Mouse (Mus musculus) left cerebral cortex, adult 2 months (tissue): Measurements from ENCODE around the gene Neurl4. TPM values are rescaled to one million over a fixed set of nuclear protein-coding genes. Genes with fewer than 3 reads are reported as not detected.

Source experiments
- DNase-seq, 2 experiments: peaks; one replicate each; pipeline ENCODE4 v3.0.0; 2021 to 2022; ENCODE audit warnings: low spot score in 2 of 2, mixed read lengths in 1 of 2; ENCODE audit errors: extremely low spot score in 1 of 2
- H3K27ac ChIP-seq: fragments of 200-600 bp; 2 replicates; pipeline ENCODE4 v1.8.1; 2022
- H3K4me3 ChIP-seq: fragments of 200-600 bp; 2 replicates; pipeline ENCODE4 v1.8.1; 2022
- CTCF ChIP-seq: fragments of 200-600 bp; IDR thresholded peaks from 2 replicates; pipeline ENCODE4 v1.8.1; 2022; ENCODE audit warnings: antibody characterized with exemption, mild to moderate bottlenecking, moderate library complexity
- intact Hi-C: fragments of 180-260 bp; cut with DNase I; formaldehyde crosslinking; loops from one replicate; pipeline ENCODE4 v1.15.1; 2025
- total RNA-seq, 2 experiments: library from RNA; stranded (reverse); gene quantifications; 2 replicates each; pipeline ENCODE4 v1.2.3; 2021

Gene Neurl4
- total RNA-seq, 2 experiments from 2014 or later: 121 to 124 TPM

DNA sequence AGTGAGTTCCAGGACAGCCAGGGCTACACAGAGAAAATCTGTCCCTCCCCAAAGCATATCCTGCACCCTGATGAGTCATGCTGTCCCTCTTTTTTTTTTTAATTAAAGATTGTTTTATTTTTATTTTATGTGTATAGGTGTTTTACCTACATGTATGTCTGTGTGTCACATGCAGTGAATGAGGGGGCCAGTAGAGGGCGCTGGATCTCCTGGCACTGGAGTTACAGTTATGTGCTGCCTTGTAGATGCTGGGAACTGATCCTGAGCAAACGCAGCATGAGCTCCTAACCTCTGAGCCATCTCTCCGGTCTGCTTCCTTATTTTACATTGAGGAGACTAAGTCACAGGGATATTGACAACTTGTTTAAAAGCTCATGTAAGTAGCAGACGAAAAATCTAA lies 17.8 kb upstream of the Neurl4 start:
- DNase-seq: no peak
- no peak overlapping the region for H3K4me3 ChIP-seq
- H3K27ac ChIP-seq: no peak overlapping the region
- TF ChIP-seq CTCF: peak; percentile 51
- intact Hi-C loops: no loop called here

DNA sequence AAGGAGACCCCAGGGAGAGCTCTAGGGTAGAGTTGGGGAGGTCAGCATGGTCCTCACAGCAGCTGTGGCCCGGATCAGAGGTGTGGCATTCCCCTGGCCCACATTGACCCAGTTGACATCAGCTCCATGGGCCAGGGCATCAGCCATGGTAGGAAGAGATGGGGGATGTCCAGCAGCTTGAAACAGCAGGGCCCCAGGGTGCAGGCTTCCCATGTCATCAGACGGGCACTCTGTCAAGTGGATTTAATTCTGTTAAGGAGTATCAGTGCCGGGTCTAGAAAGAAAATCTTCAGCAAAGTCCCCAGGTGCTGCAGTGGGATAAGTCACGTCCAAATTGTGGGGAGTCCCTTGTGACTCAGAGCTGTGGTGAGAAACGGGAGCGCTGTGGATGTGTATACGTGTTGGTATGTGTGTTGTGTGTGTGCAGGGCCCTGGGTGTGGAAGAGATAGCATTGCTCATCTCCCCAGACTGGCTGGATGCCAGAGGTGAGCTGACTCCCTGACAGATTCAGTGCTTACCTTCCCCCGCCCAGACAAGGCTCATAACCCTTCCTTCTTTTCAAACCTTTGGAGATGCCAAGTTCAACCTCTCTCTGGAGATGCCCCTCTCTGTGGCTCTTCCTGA lies 17.2 kb upstream of the Neurl4 start:
- Histone ChIP-seq H3K4me3 (no peak overlapping the region), H3K27ac (no peak overlapping the region)
- no peak for DNase-seq
- no peak for TF ChIP-seq CTCF
- intact Hi-C loops: no loop called here

DNA sequence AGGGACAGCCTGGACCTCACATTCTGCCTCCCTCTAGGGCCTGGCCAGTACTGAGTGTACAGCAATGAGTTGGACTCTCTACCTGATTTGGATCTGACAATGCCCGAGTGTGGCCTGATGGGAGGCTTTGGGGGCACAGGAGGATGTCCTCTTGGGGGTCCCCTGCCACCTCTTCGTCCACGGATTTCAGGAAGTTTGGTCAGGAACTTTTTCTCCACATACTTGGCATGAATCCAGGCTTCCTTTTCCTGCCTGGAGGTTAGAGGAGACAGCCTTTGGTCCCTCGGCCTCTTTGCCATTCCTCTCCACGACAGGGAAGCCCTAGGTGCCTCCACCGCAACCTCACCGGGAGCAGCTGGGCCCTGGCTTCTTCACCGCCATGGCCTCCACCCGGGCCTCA lies 16.6 kb upstream of the Neurl4 start:
- DNase-seq: no peak
- TF ChIP-seq CTCF: no peak
- intact Hi-C loops: no loop called here

DNA sequence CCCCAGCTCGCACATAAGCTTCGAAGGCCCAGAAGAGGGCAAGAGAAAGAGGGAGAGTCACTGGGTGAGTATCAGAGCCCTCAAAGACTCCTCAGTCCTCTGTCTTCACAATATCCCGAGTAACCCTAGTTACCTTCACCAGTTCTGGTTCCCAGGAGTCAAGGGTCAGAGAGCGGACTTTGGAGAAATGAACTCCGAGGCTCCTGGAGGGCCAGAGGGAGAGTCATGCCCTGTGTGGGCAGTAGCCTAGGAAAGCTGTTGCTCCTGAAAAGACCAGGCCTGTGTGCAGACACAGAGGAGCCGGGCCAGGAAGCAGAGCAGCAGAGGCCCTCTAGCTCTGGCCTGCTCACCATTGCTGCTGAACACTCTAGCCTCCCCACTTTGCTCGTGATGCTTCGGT lies 16.2 kb upstream of the Neurl4 start:
- TF ChIP-seq CTCF: no peak
- Histone ChIP-seq H3K4me3 (no peak overlapping the region), H3K27ac (no peak overlapping the region)
- intact Hi-C loops: no loop called here
- no peak for DNase-seq

More for the DNA sequence above, 16.6 kb upstream of the Neurl4 start:
- Histone ChIP-seq H3K27ac (no peak overlapping the region), H3K4me3 (no peak overlapping the region)

DNA sequence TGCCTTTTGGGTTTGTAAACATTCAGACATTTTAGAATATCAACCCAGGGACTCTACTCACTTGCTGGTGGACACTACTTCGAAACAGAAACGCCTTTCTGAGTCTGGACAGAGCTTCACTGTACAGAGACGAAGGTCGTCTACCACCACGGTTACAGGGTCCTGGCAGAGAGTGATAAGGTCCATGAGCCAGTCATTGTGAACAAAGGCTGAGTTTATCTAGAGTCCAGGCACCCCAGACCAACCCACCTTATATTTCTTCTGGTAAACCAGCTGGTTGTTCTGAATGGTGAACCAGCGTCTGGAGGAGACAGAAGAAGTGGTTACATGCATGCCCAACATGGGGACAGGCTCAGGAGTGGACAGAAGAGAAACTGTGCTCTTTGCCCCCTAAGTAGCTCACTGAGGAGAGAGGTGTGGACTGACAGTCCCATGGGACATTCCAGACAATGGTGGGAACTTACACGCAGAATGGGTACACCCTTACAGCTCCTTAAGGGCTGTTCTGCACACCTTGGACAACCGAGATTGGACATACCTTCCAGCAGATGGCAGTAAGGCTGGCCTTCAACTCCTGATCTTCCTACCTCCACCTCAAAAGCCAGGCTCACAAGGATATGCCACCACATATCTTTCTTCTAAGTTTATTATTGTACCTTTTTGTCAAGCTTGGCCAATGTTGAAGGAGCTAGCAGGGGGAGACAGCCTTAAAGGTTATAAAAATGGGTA lies 13.8 kb upstream of the Neurl4 start:
- no peak for DNase-seq
- peak; percentile 7 for TF ChIP-seq CTCF
- no peak overlapping the region for H3K4me3 ChIP-seq
- no peak overlapping the region for H3K27ac ChIP-seq
- intact Hi-C loops: no loop called here

DNA sequence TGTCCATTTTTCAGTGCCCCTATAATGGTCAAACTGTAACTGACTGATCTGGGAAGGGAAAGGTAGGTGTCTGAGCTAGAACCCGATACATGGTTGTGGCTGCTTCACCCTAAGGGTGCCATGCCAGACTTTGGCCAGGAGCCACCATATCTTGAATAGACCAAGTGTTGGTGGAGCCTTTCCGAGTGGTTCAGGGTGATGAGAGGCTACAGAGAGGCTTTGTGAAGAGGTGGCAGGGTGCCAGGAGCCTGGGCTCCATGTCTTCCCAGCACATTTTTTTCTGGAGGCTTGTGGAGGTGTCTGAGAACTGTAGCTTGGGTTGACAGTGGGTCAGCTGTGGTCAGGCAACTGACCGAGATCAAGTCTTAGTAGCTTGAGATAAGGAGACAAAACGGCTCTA lies 9.4 kb upstream of the Neurl4 start:
- no peak for DNase-seq
- no peak overlapping the region for H3K4me3 ChIP-seq
- intact Hi-C loops: no loop called here

DNA sequence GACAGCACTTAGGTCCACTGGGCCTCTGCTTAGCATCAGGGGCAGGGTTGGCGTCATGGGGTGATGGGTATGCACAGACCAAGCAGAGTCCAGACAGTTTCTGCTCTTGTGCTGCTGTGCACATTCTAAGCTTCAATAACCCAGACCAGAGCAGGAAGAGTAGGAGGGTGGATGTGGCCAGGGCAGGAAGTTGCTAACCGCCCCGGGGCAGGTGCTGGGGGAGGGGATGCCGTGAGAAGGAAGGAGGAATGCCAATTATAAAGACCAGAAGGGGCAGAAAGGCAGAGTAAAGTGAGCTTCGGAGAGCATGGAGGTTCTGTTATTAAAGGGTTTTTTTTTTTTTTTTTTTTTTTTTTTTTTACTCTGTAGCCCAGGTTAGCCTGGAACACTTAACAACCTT lies 6.2 kb upstream of the Neurl4 start:
- Histone ChIP-seq H3K4me3 (no peak overlapping the region), H3K27ac (no peak overlapping the region)
- DNase-seq: no peak
- intact Hi-C loops: no loop called here
- TF ChIP-seq CTCF: no peak

More for the DNA sequence above, 9.4 kb upstream of the Neurl4 start:
- no peak overlapping the region for H3K27ac ChIP-seq
- TF ChIP-seq CTCF: no peak

DNA sequence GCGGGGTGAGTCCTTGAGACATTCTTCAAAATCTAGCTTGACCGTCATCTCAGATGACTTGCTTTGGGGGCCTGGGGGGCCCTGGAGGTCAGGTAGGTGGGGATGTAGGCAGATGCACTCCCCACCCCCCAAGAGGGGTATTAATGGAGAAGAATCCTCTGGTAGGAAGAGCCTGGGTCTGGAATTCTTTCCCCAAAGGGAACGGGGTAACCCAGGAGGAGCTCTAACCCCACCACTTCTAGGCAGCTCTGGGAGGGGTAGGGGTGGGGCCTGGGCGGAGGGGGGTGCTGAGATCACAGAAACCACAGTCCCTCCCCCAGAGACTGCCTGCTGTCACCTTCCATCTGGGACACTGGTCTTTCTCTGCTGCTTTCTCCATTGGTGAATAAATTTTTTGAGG lies 5.6 kb upstream of the Neurl4 start, which contains the start of gene Acap1:
Gene Acap1, minus strand, starts transcription at position 249 of the 400 bp plus-strand sequence.
- Histone ChIP-seq H3K27ac (no peak within 1 kb of the TSS), H3K4me3 (no peak within 1 kb of the TSS)
- intact Hi-C loops: no loop called here
- no peak for DNase-seq
- TF ChIP-seq CTCF: no peak

DNA sequence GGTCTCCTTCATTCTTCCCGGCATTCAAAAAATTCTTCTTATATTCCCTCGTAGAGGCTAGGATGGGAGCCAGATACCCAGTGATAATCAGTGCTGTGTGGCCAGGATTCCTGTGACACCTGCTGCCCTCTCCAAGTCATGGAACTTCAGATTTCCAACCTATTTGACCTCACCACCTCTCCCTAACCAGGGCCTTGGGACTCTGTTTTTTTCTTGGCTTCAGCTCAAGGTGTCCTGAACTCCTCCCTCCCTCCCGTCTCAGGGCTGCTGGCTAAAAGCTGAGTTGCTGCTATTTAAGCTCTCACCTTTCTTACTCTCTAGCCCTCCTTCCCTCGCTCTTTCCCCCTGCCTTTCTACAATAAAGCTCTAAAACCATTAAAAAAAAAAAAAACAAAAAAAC lies 1.0 kb upstream of the Neurl4 start:
- no peak overlapping the region for H3K27ac ChIP-seq
- no peak for TF ChIP-seq CTCF

DNA sequence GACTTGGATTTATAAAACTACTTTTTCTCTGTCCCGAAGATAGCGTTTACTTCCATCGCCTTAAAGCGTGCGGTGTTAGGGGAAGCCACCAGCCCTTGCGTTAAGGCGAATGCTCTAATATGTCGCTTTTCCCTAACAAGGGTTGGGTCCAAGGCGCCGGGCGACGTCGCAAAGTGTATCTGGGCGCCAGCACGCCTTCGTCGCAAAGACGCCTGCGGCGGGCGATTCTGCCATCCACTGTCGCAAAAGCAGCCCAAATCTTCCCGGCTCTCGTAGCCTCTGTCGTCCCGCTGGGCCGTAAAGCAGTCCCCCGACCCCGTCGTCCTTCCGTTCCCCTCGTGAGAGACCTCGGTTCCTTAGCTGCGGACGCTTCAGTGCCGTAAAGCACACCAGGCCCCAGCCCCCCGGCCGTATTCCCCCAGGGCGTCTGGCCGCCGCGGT lies 554 bp downstream of the Neurl4 start:
- DNase-seq: peak; percentile 95 to 97
- Histone ChIP-seq H3K4me3 (peak overlapping the region; percentile 79), H3K27ac (peak overlapping the region; percentile 95)
- intact Hi-C loops: loop anchor here (2.0 to 5.0 kb wide), 3 partner anchors 21 to 219 kb away; partner anchors contain the start of genes Kctd11, Nlgn2, Senp3 and Tmem256
- TF ChIP-seq CTCF: no peak

More for the DNA sequence above, 1.0 kb upstream of the Neurl4 start:
- intact Hi-C loops: loop anchor here (2.0 to 5.0 kb wide), 3 partner anchors 19 to 217 kb away; partner anchors contain the start of genes Kctd11, Nlgn2, Senp3 and Tmem256
- DNase-seq: no peak
- H3K4me3 ChIP-seq: no peak overlapping the region

DNA sequence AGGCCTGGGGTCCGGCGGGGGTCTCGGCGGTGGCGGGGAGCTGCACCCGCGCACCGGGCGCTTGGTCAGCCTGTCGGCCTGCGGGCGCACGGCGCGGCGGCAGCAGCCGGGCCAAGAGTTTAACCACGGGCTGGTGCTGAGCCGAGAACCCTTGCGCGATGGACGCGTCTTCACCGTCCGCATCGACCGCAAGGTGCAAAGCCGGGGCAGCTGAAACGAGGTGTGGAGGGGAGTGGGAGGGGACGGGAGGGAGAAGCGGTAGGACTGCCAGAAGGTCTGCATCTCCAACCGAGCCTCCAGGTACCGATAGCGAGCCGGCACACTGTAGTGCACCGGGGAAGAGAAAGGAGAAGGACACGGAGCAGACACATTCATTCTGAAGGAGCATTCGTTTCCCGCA lies 1.1 kb downstream of the Neurl4 start:
- no peak for TF ChIP-seq CTCF
- Histone ChIP-seq H3K27ac (peak overlapping the region; percentile 95), H3K4me3 (peak overlapping the region; percentile 79)
- DNase-seq: no peak
- intact Hi-C loops: loop anchor here (2.0 to 5.0 kb wide), 3 partner anchors 21 to 219 kb away; partner anchors contain the start of genes Kctd11, Nlgn2, Senp3 and Tmem256

DNA sequence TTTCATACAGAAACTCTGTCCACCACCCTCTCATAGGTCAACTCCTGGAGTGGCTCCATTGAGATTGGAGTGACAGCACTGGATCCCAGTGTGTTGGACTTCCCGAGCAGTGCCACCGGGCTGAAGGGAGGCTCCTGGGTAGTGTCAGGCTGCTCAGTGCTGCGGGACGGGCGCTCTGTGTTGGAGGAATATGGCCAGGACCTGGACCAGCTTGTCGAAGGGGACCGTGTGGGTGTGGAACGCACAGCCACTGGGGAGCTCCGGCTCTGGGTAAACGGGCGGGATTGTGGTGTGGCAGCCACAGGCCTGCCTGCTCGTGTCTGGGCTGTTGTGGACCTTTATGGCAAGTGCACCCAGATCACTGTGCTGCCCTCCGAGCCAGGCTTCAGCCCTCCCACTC lies 2.1 kb downstream of the Neurl4 start:
- DNase-seq: no peak
- H3K4me3 ChIP-seq: peak overlapping the region; percentile 79; the same call in 1 of the 2 replicates
- no peak overlapping the region for H3K27ac ChIP-seq
- intact Hi-C loops: loop anchor here (5.0 kb wide), 1 partner anchor 66 kb away; the partner anchor contains the start of genes Nlgn2 and Tmem256
- no peak for TF ChIP-seq CTCF
